Mouse (Mus musculus): ENCODE measurements around the gene Cyp26b1. TPM values are rescaled to one million over a fixed set of nuclear protein-coding genes. Genes with fewer than 3 reads are reported as not detected.
"Not testable (repeated sequence)": the region's sequence is repeated elsewhere in the genome, so short reads cannot be mapped to it uniquely, and the experiment has no call there.

Gene Cyp26b1
- polyA plus RNA-seq, 1 experiment from 2014 or later, result 14.0 TPM

- no peak overlapping the region for H3K9ac ChIP-seq
- no peaks in the 10 kb centered on the region for H3K4me1 ChIP-seq
- no peak overlapping the region for H3K4me2 ChIP-seq
- H3K4me3 ChIP-seq, result no peak overlapping the region
- WGBS, result 42% methylated on average over 1 of the region's 1 CpGs
- no peak for ATAC-seq (replicated peaks)
- no peaks in the 10 kb centered on the region for H3K36me3 ChIP-seq (replicated peaks)
- no peaks in the 10 kb centered on the region for H3K9me3 ChIP-seq
- H3K27me3 ChIP-seq (replicated peaks), result no peaks in the 10 kb centered on the region
- no peak overlapping the region for H3K27ac ChIP-seq
Measured at GRCm38 (mm10) chr6:84601136-84601889, 7.6 kb upstream of the Cyp26b1 start.

- WGBS, result 88% methylated on average over 3 of the region's 3 CpGs
- H3K27ac ChIP-seq; H3K4me3 ChIP-seq; H3K36me3 ChIP-seq (replicated peaks); H3K4me1 ChIP-seq; H3K9me3 ChIP-seq; H3K9ac ChIP-seq; H3K4me2 ChIP-seq; ATAC-seq (replicated peaks); H3K27me3 ChIP-seq (replicated peaks): not testable (repeated sequence)
Measured at GRCm38 (mm10) chr6:84599296-84599695, 5.6 kb upstream of the Cyp26b1 start.

- 83% methylated on average over 3 of the region's 3 CpGs for WGBS
- Histone ChIP-seq H3K4me1 (peaks cover 10% of the 10 kb centered on the region), H3K4me2 (no peak overlapping the region), H3K9me3 (no peaks in the 10 kb centered on the region), H3K9ac (no peak overlapping the region), H3K27me3 (replicated peaks) (no peaks in the 10 kb centered on the region), H3K4me3 (no peak overlapping the region), H3K27ac (no peak overlapping the region), H3K36me3 (replicated peaks) (no peaks in the 10 kb centered on the region)
- no peak for ATAC-seq (replicated peaks)
Measured at GRCm38 (mm10) chr6:84598725-84599124, 5.0 kb upstream of the Cyp26b1 start.

GRCm38 (mm10) chr6:84594626-84595025 is 918 bp upstream of the Cyp26b1 start:
- no peak overlapping the region for H3K27ac ChIP-seq
- peaks cover 17% of the 10 kb centered on the region for H3K4me1 ChIP-seq
- H3K36me3 ChIP-seq (replicated peaks), result no peaks in the 10 kb centered on the region
- H3K27me3 ChIP-seq (replicated peaks), result peaks cover 6% of the 10 kb centered on the region
- no peak overlapping the region for H3K9ac ChIP-seq
- 0 out of 2 replicates have a peak overlapping the region, but pooled peaks have one; percentile 7 for H3K4me2 ChIP-seq
- 0 out of 2 replicates have a peak, but pooled peaks have one; percentile 39 for ATAC-seq (replicated peaks)
- H3K9me3 ChIP-seq, result no peaks in the 10 kb centered on the region
- H3K4me3 ChIP-seq, result no peak overlapping the region
- 13% methylated on average over 3 of the region's 3 CpGs for WGBS

- Histone ChIP-seq H3K4me2 (peak overlapping the region; percentile 11; the same call in 1 of the 2 replicates), H3K9me3 (no peaks in the 10 kb centered on the region), H3K36me3 (replicated peaks) (no peaks in the 10 kb centered on the region), H3K27ac (no peak overlapping the region), H3K27me3 (replicated peaks) (peaks cover 40% of the 10 kb centered on the region), H3K9ac (no peak overlapping the region), H3K4me3 (no peak overlapping the region), H3K4me1 (peaks cover 51% of the 10 kb centered on the region)
- 61% methylated on average over 6 of the region's 6 CpGs for WGBS
- ATAC-seq (replicated peaks), result no peak
Measured at GRCm38 (mm10) chr6:84590961-84591745, 2.6 kb downstream of the Cyp26b1 start.

- ATAC-seq (replicated peaks), result peak; percentile 72
- H3K9ac ChIP-seq, result no peak overlapping the region
- H3K4me3 ChIP-seq, result peak overlapping the region; percentile 45
- H3K27me3 ChIP-seq (replicated peaks), result peaks cover 47% of the 10 kb centered on the region
- WGBS, result 3% methylated on average over 39 of the region's 39 CpGs
- H3K4me2 ChIP-seq, result peak overlapping the region; percentile 93
- H3K4me1 ChIP-seq, result peaks cover 62% of the 10 kb centered on the region
- no peak overlapping the region for H3K27ac ChIP-seq
- H3K36me3 ChIP-seq (replicated peaks), result no peaks in the 10 kb centered on the region
- no peaks in the 10 kb centered on the region for H3K9me3 ChIP-seq
Measured at GRCm38 (mm10) chr6:84589742-84590686, 3.7 kb downstream of the Cyp26b1 start.

GRCm38 (mm10) chr6:84588895-84589652 is 4.6 kb downstream of the Cyp26b1 start:
- Histone ChIP-seq H3K9ac (0 out of 2 replicates have a peak overlapping the region, but pooled peaks have one; percentile 19), H3K4me3 (peak overlapping the region; percentile 45), H3K27me3 (replicated peaks) (peaks cover 57% of the 10 kb centered on the region), H3K4me1 (peaks cover 64% of the 10 kb centered on the region), H3K9me3 (no peaks in the 10 kb centered on the region), H3K4me2 (peak overlapping the region; percentile 93), H3K36me3 (replicated peaks) (no peaks in the 10 kb centered on the region), H3K27ac (no peak overlapping the region)
- ATAC-seq (replicated peaks), result no peak
- WGBS, result 1% methylated on average over 51 of the region's 54 CpGs

GRCm38 (mm10) chr6:84588221-84588894 is 5.3 kb downstream of the Cyp26b1 start:
- H3K4me2 ChIP-seq, result peak overlapping the region; percentile 93
- peaks cover 68% of the 10 kb centered on the region for H3K4me1 ChIP-seq
- under 1% methylated on average over 41 of the region's 41 CpGs for WGBS
- H3K27ac ChIP-seq, result no peak overlapping the region
- H3K27me3 ChIP-seq (replicated peaks), result peaks cover 64% of the 10 kb centered on the region
- ATAC-seq (replicated peaks), result no peak
- no peaks in the 10 kb centered on the region for H3K36me3 ChIP-seq (replicated peaks)
- H3K9ac ChIP-seq, result no peak overlapping the region
- no peaks in the 10 kb centered on the region for H3K9me3 ChIP-seq
- H3K4me3 ChIP-seq, result peak overlapping the region; percentile 45

- Histone ChIP-seq H3K4me3 (peak overlapping the region; percentile 45), H3K36me3 (replicated peaks) (no peaks in the 10 kb centered on the region), H3K4me1 (peaks cover 73% of the 10 kb centered on the region), H3K27ac (no peak overlapping the region), H3K9ac (peak overlapping the region; percentile 17), H3K4me2 (peak overlapping the region; percentile 93), H3K27me3 (replicated peaks) (peaks cover 72% of the 10 kb centered on the region), H3K9me3 (no peaks in the 10 kb centered on the region)
- WGBS, result under 1% methylated on average over 51 of the region's 51 CpGs
- no peak for ATAC-seq (replicated peaks)
Measured at GRCm38 (mm10) chr6:84587471-84588101, 6.1 kb downstream of the Cyp26b1 start.

GRCm38 (mm10) chr6:84586551-84587200 is 7.0 kb downstream of the Cyp26b1 start:
- WGBS, result under 1% methylated on average over 28 of the region's 28 CpGs

More at GRCm38 (mm10) chr6:84586551-84587200, 7.0 kb downstream of the Cyp26b1 start:
- Histone ChIP-seq H3K4me3 (peak overlapping the region; percentile 45), H3K9me3 (no peaks in the 10 kb centered on the region), H3K27me3 (replicated peaks) (peaks cover 81% of the 10 kb centered on the region), H3K36me3 (replicated peaks) (no peaks in the 10 kb centered on the region), H3K27ac (no peak overlapping the region), H3K4me2 (peak overlapping the region; percentile 93), H3K9ac (no peak overlapping the region), H3K4me1 (peaks cover 73% of the 10 kb centered on the region)
- no peak for ATAC-seq (replicated peaks)

All from midbrain, embryonic 15.5 days (tissue).